Mouse (Mus musculus) frontal cortex, postnatal 10 days (tissue): ENCODE measurements around the gene Snx14.

Experiments used
- DNase-seq, 2 experiments: peaks; one replicate each; pipeline ENCODE4 v3.0.0; 2022; ENCODE audit warnings: low spot score in 2 of 2, mixed read lengths in 1 of 2

Snx14 gene

GRCm38 (mm10) chr9:88380542-88380941 is 58.2 kb downstream of the Snx14 start:
- DNase-seq = no peak

GRCm38 (mm10) chr9:88380076-88380475 is 58.7 kb downstream of the Snx14 start:
- no peak for DNase-seq

- DNase-seq = no peak
These were observed 59.7 kb downstream of the Snx14 start for GRCm38 (mm10) chr9:88379057-88379456.

- DNase-seq = no peak
These were observed 61.3 kb downstream of the Snx14 start for GRCm38 (mm10) chr9:88377483-88377882.

- no peak for DNase-seq
These were observed 65.8 kb downstream of the Snx14 start for GRCm38 (mm10) chr9:88373001-88373400.

- DNase-seq = no peak
These were observed 67.6 kb downstream of the Snx14 start for GRCm38 (mm10) chr9:88371201-88371600.

- no peak for DNase-seq
These were observed 69.1 kb downstream of the Snx14 start for GRCm38 (mm10) chr9:88369666-88370065.

- DNase-seq = no peak
These were observed 70.3 kb downstream of the Snx14 start for GRCm38 (mm10) chr9:88368476-88368875.

GRCm38 (mm10) chr9:88367751-88368150 is 71.0 kb downstream of the Snx14 start:
- DNase-seq = no peak

GRCm38 (mm10) chr9:88367322-88367721 is 71.4 kb downstream of the Snx14 start:
- DNase-seq = no peak

- DNase-seq = no peak
These were observed 71.9 kb downstream of the Snx14 start for GRCm38 (mm10) chr9:88366819-88367218.

- DNase-seq = no peak
These were observed 72.5 kb downstream of the Snx14 start for GRCm38 (mm10) chr9:88366308-88366707.

GRCm38 (mm10) chr9:88363102-88363501 is 75.7 kb downstream of the Snx14 start:
- no peak for DNase-seq

- DNase-seq = no peak
These were observed 76.5 kb downstream of the Snx14 start for GRCm38 (mm10) chr9:88362055-88362850.

- DNase-seq = no peak
These were observed 77.4 kb downstream of the Snx14 start for GRCm38 (mm10) chr9:88361211-88361909.

- DNase-seq = no peak
These were observed 79.6 kb downstream of the Snx14 start for GRCm38 (mm10) chr9:88359140-88359539.

GRCm38 (mm10) chr9:88357173-88357572 is 81.6 kb downstream of the Snx14 start:
- no peak for DNase-seq

GRCm38 (mm10) chr9:88353459-88353858 is 85.3 kb downstream of the Snx14 start:
- DNase-seq = no peak

- no peak for DNase-seq
These were observed 86.0 kb downstream of the Snx14 start for GRCm38 (mm10) chr9:88352741-88353140.

- no peak for DNase-seq
These were observed 87.6 kb downstream of the Snx14 start for GRCm38 (mm10) chr9:88351163-88351562.

- DNase-seq = no peak
These were observed 88.4 kb downstream of the Snx14 start for GRCm38 (mm10) chr9:88350317-88350716.

GRCm38 (mm10) chr9:88348623-88349022 is 90.1 kb downstream of the Snx14 start:
- no peak for DNase-seq

GRCm38 (mm10) chr9:88346857-88347256 is 91.9 kb downstream of the Snx14 start:
- no peak for DNase-seq
